In genomic region chr6:124859725-124860124, GRCm38 (mm10) we compare ENCODE assay signal across 8 mouse cellular contexts. TPM values are rescaled to one million over a fixed set of nuclear protein-coding genes. Genes with fewer than 3 reads are reported as not detected.
DNase-seq lines count a peak whose midpoint lies in the region; ATAC-seq lines count a peak whose summit lies in the region.

No protein-coding gene starts in this region.

- H3K36me3 ChIP-seq in intestine, embryonic 14.5 days (ENCODE audit: control insufficient read depth, insufficient read depth, low read length) = no peaks in the 10 kb centered on the region
- H3K36me3 ChIP-seq in midbrain, embryonic 11.5 days (ENCODE audit: control insufficient read depth, insufficient read depth, low read length) = no peaks in the 10 kb centered on the region

- H3K27ac ChIP-seq in intestine, embryonic 14.5 days (ENCODE audit: low read depth) = no peak overlapping the region
- H3K27ac ChIP-seq in midbrain, embryonic 11.5 days (ENCODE audit: low read depth, low read length) = no peak overlapping the region; the same call in 1 of the 2 replicates

- peak overlapping the region; percentile 8; the same call in 1 of the 2 replicates for H3K4me2 ChIP-seq in intestine, embryonic 14.5 days (ENCODE audit: low read length)
- peak overlapping the region; percentile 6; the same call in 1 of the 2 replicates for H3K4me2 ChIP-seq in midbrain, embryonic 11.5 days

- no peaks in the 10 kb centered on the region for H3K9me3 ChIP-seq in intestine, embryonic 14.5 days (ENCODE audit: control insufficient read depth, low read length)
- H3K9me3 ChIP-seq in midbrain, embryonic 11.5 days (ENCODE audit: control insufficient read depth, low read length) = no peaks in the 10 kb centered on the region

- 0 out of 2 replicates have a peak, but pooled peaks cover 6% of the 10 kb centered on the region for H3K27me3 ChIP-seq in intestine, embryonic 14.5 days (replicated peaks; ENCODE audit: control insufficient read depth, insufficient read depth, low read length)
- peaks cover 3% of the 10 kb centered on the region; the same call in 1 of the 2 replicates for H3K27me3 ChIP-seq in midbrain, embryonic 11.5 days (ENCODE audit: control insufficient read depth, insufficient read depth, low read length)

- intact Hi-C loops in left cerebral cortex, postnatal 25 days (cut with DNase I) = loop anchor here (1.0 to 5.0 kb wide), 2 partner anchors 58 to 223 kb away; no protein-coding TSS in a partner anchor

- DNase-seq in adrenal gland, adult (ENCODE audit: inconsistent age in 2 of 2, low spot score in 1 of 2) = peak; percentile 84 to 96
- peak; percentile 90 for DNase-seq in embryo, embryonic 10.5 days (ENCODE audit: low spot score)
- DNase-seq in gastrocnemius, postnatal 25 days = peak; percentile 77
- DNase-seq in intestine, embryonic 14.5 days (ENCODE audit: low spot score) = peak; percentile 94
- DNase-seq in left cerebral cortex, postnatal 25 days (ENCODE audit: low spot score in 2 of 2) = peak; percentile 88 to 91
- peak; percentile 99 for DNase-seq in midbrain, embryonic 11.5 days (ENCODE audit: low spot score, missing footprints)
- DNase-seq in right cerebral cortex, postnatal 4 days = peak; percentile 94
- DNase-seq in yolk sac, embryonic 10.5 days (ENCODE audit: low spot score) = peak; percentile 69

- H3K4me3 ChIP-seq in intestine, embryonic 14.5 days (ENCODE audit: low read depth, low read length) = no peak overlapping the region
- H3K4me3 ChIP-seq in midbrain, embryonic 11.5 days (ENCODE audit: low read depth, low read length) = no peak overlapping the region

- no peak for ATAC-seq in intestine, embryonic 14.5 days (replicated peaks; ENCODE audit: low FRiP score, low TSS enrichment, low read depth)
- ATAC-seq in midbrain, embryonic 11.5 days (ENCODE audit: low FRiP score) = peak; percentile 14

- H3K9ac ChIP-seq in intestine, embryonic 14.5 days (ENCODE audit: low read length) = no peak overlapping the region
- H3K9ac ChIP-seq in midbrain, embryonic 11.5 days (ENCODE audit: low read length) = peak overlapping the region; percentile 47

- H3K4me1 ChIP-seq in intestine, embryonic 14.5 days (replicated peaks; ENCODE audit: control insufficient read depth, insufficient read depth, low read length) = peaks cover 28% of the 10 kb centered on the region
- H3K4me1 ChIP-seq in midbrain, embryonic 11.5 days (ENCODE audit: control insufficient read depth, insufficient read depth, low read length) = peaks cover 39% of the 10 kb centered on the region

- WGBS in intestine, embryonic 14.5 days = 11% methylated on average over 12 of the region's 12 CpGs
- WGBS in midbrain, embryonic 11.5 days = 10% methylated on average over 12 of the region's 12 CpGs

RNA-seq across cellular contexts. Expression of gene P3h3, which starts 2.2 kb away (rescaled TPM):
- total RNA-seq in gastrocnemius, postnatal 25 days (2021) = 1 to 10 TPM; 8.2 to 9.3 TPM
- 28.1 and 28.8 TPM in 2 replicates for polyA plus RNA-seq in intestine, embryonic 14.5 days (2014; fragmentation: Nextera tagmentation; extraction: Ambion mirVana)
- total RNA-seq in left cerebral cortex, postnatal 25 days (2021) = 10 to 100 TPM; 21.9 to 25.7 TPM
- polyA plus RNA-seq in midbrain, embryonic 11.5 days (2014; fragmentation: Nextera tagmentation; extraction: Ambion mirVana) = 7.8 and 7.9 TPM in 2 replicates

RNA-seq across cellular contexts. Expression of gene Gpr162, which starts 4.1 kb away (rescaled TPM):
- total RNA-seq in gastrocnemius, postnatal 25 days (2021) = under 1 TPM; 0.23 to 0.32 TPM
- polyA plus RNA-seq in intestine, embryonic 14.5 days (2014; fragmentation: Nextera tagmentation; extraction: Ambion mirVana) = 0.65 and 1.2 TPM in 2 replicates
- total RNA-seq in left cerebral cortex, postnatal 25 days (2021) = 100 to 1,000 TPM; 207 to 229 TPM
- 1.6 and 2.1 TPM in 2 replicates for polyA plus RNA-seq in midbrain, embryonic 11.5 days (2014; fragmentation: Nextera tagmentation; extraction: Ambion mirVana)

RNA-seq across cellular contexts. Expression of gene Gnb3, which starts 19.6 kb away (rescaled TPM):
- total RNA-seq in gastrocnemius, postnatal 25 days (2021) = 1 to 10 TPM; 1.6 to 1.7 TPM
- 2.7 TPM in 2 replicates for polyA plus RNA-seq in intestine, embryonic 14.5 days (2014; fragmentation: Nextera tagmentation; extraction: Ambion mirVana)
- under 1 TPM in 1 of 2 experiments, not detected in 1; 0.18 TPM for total RNA-seq in left cerebral cortex, postnatal 25 days (2021)
- polyA plus RNA-seq in midbrain, embryonic 11.5 days (2014; fragmentation: Nextera tagmentation; extraction: Ambion mirVana) = 3.8 TPM in 2 replicates

RNA-seq across cellular contexts. Expression of gene Cd4, which starts 28.3 kb away (rescaled TPM):
- total RNA-seq in gastrocnemius, postnatal 25 days (2021) = 1 to 10 TPM in 1 of 2 experiments, not detected in 1; 1.2 TPM
- 0.28 and 0.37 TPM in 2 replicates for polyA plus RNA-seq in intestine, embryonic 14.5 days (2014; fragmentation: Nextera tagmentation; extraction: Ambion mirVana)
- 1 to 10 TPM; 2.8 to 8.7 TPM for total RNA-seq in left cerebral cortex, postnatal 25 days (2021)
- polyA plus RNA-seq in midbrain, embryonic 11.5 days (2014; fragmentation: Nextera tagmentation; extraction: Ambion mirVana) = not detected in 2 replicates

RNA-seq across cellular contexts. Expression of gene Cdca3, which starts 30.4 kb away (rescaled TPM):
- 1 to 10 TPM; 1.2 TPM for total RNA-seq in gastrocnemius, postnatal 25 days (2021)
- polyA plus RNA-seq in intestine, embryonic 14.5 days (2014; fragmentation: Nextera tagmentation; extraction: Ambion mirVana) = 178 and 183 TPM in 2 replicates
- total RNA-seq in left cerebral cortex, postnatal 25 days (2021) = 1 to 10 TPM in 1 of 2 experiments, under 1 TPM in 1; 0.50 to 1.1 TPM
- polyA plus RNA-seq in midbrain, embryonic 11.5 days (2014; fragmentation: Nextera tagmentation; extraction: Ambion mirVana) = 225 and 244 TPM in 2 replicates

Comparison
In these comparisons a context has a peak if more than half of its experiments do, and no peak if none do; other contexts are left out.
1. RNA of gene Gpr162, which starts 4.1 kb away (total RNA-seq): 207 to 229 TPM in left cerebral cortex, postnatal 25 days; 0.23 to 0.32 TPM in gastrocnemius, postnatal 25 days; every median in the first group is over 100 times any median in the second.
2. Peak in every context shown above with its lines, with median percentiles within 50 percentile points of each other: DNase-seq.